Mouse (Mus musculus) intestine, postnatal 0 days (tissue): ENCODE measurements around the gene Vps25. TPM values are rescaled to one million over a fixed set of nuclear protein-coding genes. Genes with fewer than 3 reads are reported as not detected.

Experiments used
- ATAC-seq: fragments of 200-750 bp; cut with Nextera tagmentation; 2 replicates; pipeline ENCODE4 v1.8.0; 2017; ENCODE audit warnings: mild to moderate bottlenecking, moderate TSS enrichment, moderate library complexity
- H3K27ac ChIP-seq: fragments of 300-500 bp; sonication (generic); 2 replicates; pipeline ENCODE4 v1.5.1; 2014; ENCODE audit warnings: mild to moderate bottlenecking, low read depth, low read length, moderate library complexity
- H3K27me3 ChIP-seq: fragments of 300-500 bp; sonication (generic); replicated peaks from 2 replicates; pipeline ENCODE4 v1.6.1; 2014; ENCODE audit warnings: low read length, mixed read lengths; ENCODE audit not compliant: control insufficient read depth, insufficient read depth
- H3K36me3 ChIP-seq: fragments of 300-500 bp; sonication (generic); 2 replicates; pipeline ENCODE4 v1.6.1; 2014; ENCODE audit warnings: mild to moderate bottlenecking, moderate library complexity; ENCODE audit not compliant: control insufficient read depth, insufficient read depth
- H3K4me1 ChIP-seq: fragments of 300-500 bp; sonication (generic); replicated peaks from 2 replicates; pipeline ENCODE4 v1.6.1; 2014; ENCODE audit warnings: antibody characterized with exemption, low read length, mixed read lengths; ENCODE audit not compliant: control insufficient read depth, insufficient read depth
- H3K4me2 ChIP-seq: fragments of 300-500 bp; sonication (generic); replicated peaks from 2 replicates; pipeline ENCODE4 v1.6.1; 2014; ENCODE audit warnings: low read depth, mild to moderate bottlenecking, moderate library complexity
- H3K4me3 ChIP-seq: fragments of 300-500 bp; sonication (generic); 2 replicates; pipeline ENCODE4 v1.5.1; 2014; ENCODE audit warnings: low read depth, low read length
- H3K9ac ChIP-seq: fragments of 300-500 bp; sonication (generic); 2 replicates; pipeline ENCODE4 v1.6.1; 2014; ENCODE audit warnings: mild to moderate bottlenecking, low read depth, low read length
- H3K9me3 ChIP-seq: fragments of 300-500 bp; sonication (generic); 2 replicates; pipeline ENCODE4 v1.6.1; 2016; ENCODE audit warnings: mixed run types; ENCODE audit not compliant: control insufficient read depth
- CTCF ChIP-seq: sonication (generic); IDR thresholded peaks from 2 replicates; pipeline ENCODE4 v1.5.1; 2016; ENCODE audit warnings: low read depth, mild to moderate bottlenecking, control low read depth, antibody characterized with exemption, moderate library complexity
- whole genome bisulfite sequencing: fragments of 180-500 bp; shearing (Covaris S2); extraction: QIAGEN DNeasy Blood & Tissue Kit; methylation state at CpG from one replicate; pipeline ENCODE4 v1.1.7; 2014; 5-methylcytosine and 5-hydroxymethylcytosine counted together
- polyA plus RNA-seq: library from polyadenylated mRNA; unstranded; fragments of >200 nt; fragmentation: Nextera tagmentation; extraction: Ambion mirVana; gene quantifications from 2 replicates; pipeline ENCODE4 v1.2.1, GENCODE M21; 2015

The Vps25 gene
- 148 and 157 TPM in 2 replicates for polyA plus RNA-seq

GRCm38 (mm10) chr11:101253613-101254389 lies at the start of gene Vps25:
TSS of gene Vps25 (plus strand) at chr11:101253707.
- Histone ChIP-seq H3K4me3 (peak within 1 kb of the TSS; percentile 91), H3K9me3 (no peaks in the 10 kb centered on the region), H3K4me2 (peak within 1 kb of the TSS; percentile 92), H3K9ac (peak within 1 kb of the TSS; percentile 86), H3K36me3 (no peaks in the 10 kb centered on the region), H3K4me1 (0 out of 2 replicates have a peak, but pooled peaks cover 4% of the 10 kb centered on the region), H3K27me3 (no peaks in the 10 kb centered on the region), H3K27ac (peak within 1 kb of the TSS; percentile 82)
- TF ChIP-seq CTCF = peak; percentile 51
- under 1% methylated on average over 39 of the region's 40 CpGs for WGBS
- ATAC-seq = peak; percentile 75

GRCm38 (mm10) chr11:101211970-101212369 lies 41.5 kb upstream of the Vps25 start:
- Histone ChIP-seq H3K9me3 (no peaks in the 10 kb centered on the region), H3K9ac (no peak overlapping the region), H3K4me3 (no peak overlapping the region), H3K4me2 (no peak overlapping the region), H3K36me3 (peaks cover 69% of the 10 kb centered on the region), H3K27me3 (no peaks in the 10 kb centered on the region), H3K27ac (no peak overlapping the region), H3K4me1 (no peaks in the 10 kb centered on the region)
- 44% methylated on average over 3 of the region's 3 CpGs for WGBS
- peak; percentile 86 for TF ChIP-seq CTCF
- ATAC-seq = peak; percentile 51

- no peak overlapping the region for H3K4me3 ChIP-seq
- no peak overlapping the region for H3K4me2 ChIP-seq
- WGBS = 85% methylated on average over 5 of the region's 5 CpGs
These were observed 36.6 kb upstream of the Vps25 start for GRCm38 (mm10) chr11:101216936-101217335.

GRCm38 (mm10) chr11:101218436-101219055 lies 35.0 kb upstream of the Vps25 start:
- no peak overlapping the region for H3K4me2 ChIP-seq
- H3K9ac ChIP-seq = no peak overlapping the region
- no peak overlapping the region for H3K4me3 ChIP-seq
- H3K4me1 ChIP-seq = peaks cover 9% of the 10 kb centered on the region; the same call in 1 of the 2 replicates
- no peak for ATAC-seq
- H3K27ac ChIP-seq = no peak overlapping the region
- no peak for TF ChIP-seq CTCF
- peaks cover 32% of the 10 kb centered on the region for H3K36me3 ChIP-seq
- no peaks in the 10 kb centered on the region for H3K9me3 ChIP-seq
- 82% methylated on average over 10 of the region's 10 CpGs for WGBS
- H3K27me3 ChIP-seq = no peaks in the 10 kb centered on the region

More at GRCm38 (mm10) chr11:101216936-101217335, 36.6 kb upstream of the Vps25 start:
- H3K9me3 ChIP-seq = no peaks in the 10 kb centered on the region
- no peak overlapping the region for H3K27ac ChIP-seq
- peaks cover 42% of the 10 kb centered on the region for H3K36me3 ChIP-seq
- no peak for TF ChIP-seq CTCF
- H3K9ac ChIP-seq = no peak overlapping the region
- H3K27me3 ChIP-seq = no peaks in the 10 kb centered on the region
- peaks cover 9% of the 10 kb centered on the region; the same call in 1 of the 2 replicates for H3K4me1 ChIP-seq
- no peak for ATAC-seq

- H3K36me3 ChIP-seq = peaks cover 11% of the 10 kb centered on the region
- H3K27me3 ChIP-seq = no peaks in the 10 kb centered on the region
- ATAC-seq = peak; percentile 77
- H3K27ac ChIP-seq = peak overlapping the region; percentile 76
- H3K4me3 ChIP-seq = no peak overlapping the region
- no peak overlapping the region for H3K4me2 ChIP-seq
- no peak overlapping the region for H3K9ac ChIP-seq
- no peak for TF ChIP-seq CTCF
- no peaks in the 10 kb centered on the region for H3K9me3 ChIP-seq
- H3K4me1 ChIP-seq = peaks cover 9% of the 10 kb centered on the region; the same call in 1 of the 2 replicates
- WGBS = 32% methylated on average over 2 of the region's 2 CpGs
These were observed 32.7 kb upstream of the Vps25 start for GRCm38 (mm10) chr11:101220853-101221252.

- Histone ChIP-seq H3K27ac (peak overlapping the region; percentile 76), H3K9me3 (no peaks in the 10 kb centered on the region), H3K36me3 (peaks cover 8% of the 10 kb centered on the region; the same call in 1 of the 2 replicates), H3K27me3 (no peaks in the 10 kb centered on the region), H3K9ac (no peak overlapping the region), H3K4me2 (no peak overlapping the region), H3K4me1 (peaks cover 9% of the 10 kb centered on the region; the same call in 1 of the 2 replicates), H3K4me3 (no peak overlapping the region)
- WGBS = 61% methylated on average over 8 of the region's 8 CpGs
- TF ChIP-seq CTCF = no peak
- ATAC-seq = peak; percentile 14; the same call in 1 of the 2 replicates
These were observed 32.1 kb upstream of the Vps25 start for GRCm38 (mm10) chr11:101221306-101221986.
